Mouse (Mus musculus) hindbrain, embryonic 10.5 days (tissue): Measurements from ENCODE around the gene Bglap. TPM values are rescaled to one million over a fixed set of nuclear protein-coding genes. Genes with fewer than 3 reads are reported as not detected.
"Not testable (repeated sequence)": the region's sequence is repeated elsewhere in the genome, so short reads cannot be mapped to it uniquely, and the experiment has no call there.

ENCODE experiments used
- DNase-seq: peaks from one replicate; pipeline ENCODE4 v3.0.0-alpha.2; 2017; ENCODE audit warnings: low spot score
- H3K27ac ChIP-seq: fragments of 300-500 bp; sonication (generic); 2 replicates; pipeline ENCODE4 v1.5.1; 2016; ENCODE audit warnings: mild to moderate bottlenecking, moderate library complexity
- H3K27me3 ChIP-seq: fragments of 300-500 bp; sonication (generic); 2 replicates; pipeline ENCODE4 v1.6.1; 2016; ENCODE audit warnings: mild to moderate bottlenecking; ENCODE audit not compliant: poor library complexity, insufficient read depth, severe bottlenecking
- H3K36me3 ChIP-seq: fragments of 300-500 bp; sonication (generic); 2 replicates; pipeline ENCODE4 v1.6.1; 2016; ENCODE audit warnings: mild to moderate bottlenecking, moderate library complexity
- H3K4me1 ChIP-seq: fragments of 300-500 bp; sonication (generic); replicated peaks from 2 replicates; pipeline ENCODE4 v1.6.1; 2016; ENCODE audit warnings: mild to moderate bottlenecking
- H3K4me3 ChIP-seq: fragments of 300-500 bp; sonication (generic); 2 replicates; pipeline ENCODE4 v1.5.1; 2016; ENCODE audit warnings: mild to moderate bottlenecking, moderate library complexity
- H3K9me3 ChIP-seq: fragments of 300-500 bp; sonication (generic); 2 replicates; pipeline ENCODE4 v1.6.1; 2016; ENCODE audit warnings: mild to moderate bottlenecking, moderate library complexity
- WGBS: fragments of 180-500 bp; shearing (Covaris S2); methylation state at CpG from one replicate; pipeline ENCODE4 v1.1.7; 2016; 5-methylcytosine and 5-hydroxymethylcytosine counted together
- polyA plus RNA-seq: library from polyadenylated mRNA; unstranded; fragments of >200 nt; fragmentation: Nextera tagmentation; extraction: Ambion mirVana; gene quantifications from 2 replicates; pipeline ENCODE4 v1.2.1, GENCODE M21; 2016

The Bglap gene
- not detected in 2 replicates for polyA plus RNA-seq

DNA sequence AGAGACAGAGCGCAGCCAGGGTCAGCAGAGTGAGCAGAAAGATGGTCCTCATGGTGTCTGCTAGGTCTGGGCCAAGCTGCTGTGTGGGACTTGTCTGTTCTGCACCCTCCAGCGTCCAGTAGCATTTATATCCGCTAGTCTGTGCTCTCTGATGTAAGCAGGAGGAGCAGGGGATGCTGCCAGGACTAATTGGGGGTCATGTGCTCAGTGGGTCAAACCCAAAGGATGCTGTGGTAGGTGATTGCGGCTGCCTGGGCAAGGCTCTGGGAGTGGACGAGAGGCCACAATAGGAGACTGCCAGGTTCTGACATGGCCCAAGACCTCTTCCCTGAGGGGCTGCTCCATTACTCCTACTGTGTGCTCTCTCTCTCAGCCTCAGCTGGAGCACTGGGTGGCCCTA is at the start of gene Bglap:
Gene Bglap, minus strand, starts transcription at position 101 of the 400 bp plus-strand sequence.
- Histone ChIP-seq H3K9me3 (no peaks in the 10 kb centered on the region), H3K4me3 (no peak within 1 kb of the TSS), H3K27ac (no peak within 1 kb of the TSS), H3K4me1 (peaks cover 11% of the 10 kb centered on the region), H3K36me3 (no peaks in the 10 kb centered on the region), H3K27me3 (no peaks in the 10 kb centered on the region)
- DNase-seq = no peak
- 79% methylated on average over 5 of the region's 5 CpGs for WGBS

DNA sequence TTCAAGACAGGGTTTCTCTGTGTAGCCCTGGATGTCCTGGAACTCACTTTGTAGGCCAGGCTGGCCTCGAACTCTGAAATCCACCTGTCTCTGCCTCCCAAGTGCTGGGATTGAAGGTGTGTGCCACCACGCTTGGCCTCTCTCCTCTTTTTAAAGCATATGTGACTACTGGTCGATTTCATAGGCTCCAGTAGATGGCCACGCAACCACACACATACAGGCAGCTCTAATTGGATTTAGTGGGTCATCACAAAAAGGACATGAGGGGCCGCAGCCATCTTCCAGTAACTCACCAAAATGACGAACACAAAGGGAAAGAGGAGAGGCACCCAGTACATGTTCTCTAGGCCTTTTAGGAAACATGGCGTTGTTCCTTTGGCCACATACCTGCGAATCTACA is 44.4 kb upstream of the Bglap start:
- WGBS = 80% methylated on average over 8 of the region's 8 CpGs
- H3K9me3 ChIP-seq, H3K36me3 ChIP-seq, H3K27me3 ChIP-seq, H3K27ac ChIP-seq, H3K4me3 ChIP-seq, DNase-seq: not testable (repeated sequence)
- peaks cover 11% of the 10 kb centered on the region for H3K4me1 ChIP-seq

DNA sequence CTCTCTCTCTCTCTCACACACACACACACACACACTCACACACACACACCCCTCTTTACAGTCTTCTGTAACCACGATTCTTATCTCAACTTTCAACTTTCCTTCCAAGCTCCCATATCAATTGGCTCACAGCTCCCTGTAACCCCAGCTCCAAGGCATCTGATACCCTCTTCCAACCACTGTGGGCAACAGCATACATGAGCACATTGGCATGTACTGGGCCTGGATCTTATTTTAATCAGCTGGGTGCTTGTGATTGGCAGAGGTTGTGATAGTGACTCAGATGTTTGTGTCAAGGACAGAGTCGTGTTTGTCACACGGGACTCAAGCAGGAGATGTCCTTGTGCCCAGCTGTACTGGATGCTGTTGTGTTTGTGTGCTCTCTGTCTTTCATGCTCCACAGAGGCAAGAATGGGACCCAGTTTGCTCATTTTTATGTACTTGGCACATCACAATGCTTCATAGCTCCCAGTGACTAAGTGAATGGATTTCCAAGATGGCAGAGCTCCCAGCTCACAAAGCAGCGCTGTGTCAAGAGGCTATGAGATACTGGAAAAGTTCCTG is 43.2 kb upstream of the Bglap start:
- 85% methylated on average over 4 of the region's 4 CpGs for WGBS
- no peaks in the 10 kb centered on the region for H3K9me3 ChIP-seq
- no peak for DNase-seq
- H3K36me3 ChIP-seq = no peaks in the 10 kb centered on the region
- H3K4me3 ChIP-seq = no peak overlapping the region
- peaks cover 20% of the 10 kb centered on the region for H3K4me1 ChIP-seq
- no peak overlapping the region for H3K27ac ChIP-seq
- no peaks in the 10 kb centered on the region for H3K27me3 ChIP-seq

DNA sequence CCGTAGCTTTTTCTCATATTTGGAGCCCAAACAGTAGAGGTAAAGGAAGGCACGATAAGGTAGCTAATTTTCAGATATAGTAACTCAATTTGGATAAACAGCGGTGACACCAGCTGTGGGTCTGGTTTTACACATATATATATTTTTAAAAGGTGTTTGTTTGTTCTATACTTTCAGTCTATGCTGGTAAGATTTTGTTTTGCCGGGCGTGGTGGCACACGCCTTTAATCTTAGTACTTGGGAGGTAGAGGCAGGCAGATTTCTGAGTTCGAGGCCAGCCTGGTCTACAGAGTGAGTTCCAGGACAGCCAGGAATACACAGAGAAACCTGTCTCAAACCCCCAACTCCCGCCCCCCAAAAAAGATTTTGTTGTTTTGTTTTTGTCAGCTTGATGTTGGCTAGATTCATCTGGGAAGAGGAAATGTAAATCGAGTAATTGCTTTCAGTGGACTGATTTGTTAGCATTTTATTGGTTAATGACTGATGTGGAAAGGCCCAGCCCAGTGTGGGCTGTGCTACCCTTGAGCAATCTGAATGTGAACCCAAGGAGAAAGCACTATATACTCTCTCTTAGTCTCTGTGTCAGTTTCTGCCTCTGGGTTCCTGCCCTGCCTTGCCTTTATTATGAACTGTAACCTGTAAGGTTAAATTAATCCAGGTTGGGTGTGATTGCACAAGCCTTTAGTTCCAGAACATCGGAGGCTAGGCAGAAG is 41.6 kb upstream of the Bglap start:
- Histone ChIP-seq H3K4me1 (peaks cover 31% of the 10 kb centered on the region), H3K4me3 (peak overlapping the region; percentile 79; the same call in 1 of the 2 replicates), H3K27me3 (no peaks in the 10 kb centered on the region), H3K27ac (peak overlapping the region; percentile 83; the same call in 1 of the 2 replicates), H3K36me3 (peaks cover 7% of the 10 kb centered on the region), H3K9me3 (no peaks in the 10 kb centered on the region)
- no peak for DNase-seq
- WGBS = 88% methylated on average over 10 of the region's 10 CpGs

DNA sequence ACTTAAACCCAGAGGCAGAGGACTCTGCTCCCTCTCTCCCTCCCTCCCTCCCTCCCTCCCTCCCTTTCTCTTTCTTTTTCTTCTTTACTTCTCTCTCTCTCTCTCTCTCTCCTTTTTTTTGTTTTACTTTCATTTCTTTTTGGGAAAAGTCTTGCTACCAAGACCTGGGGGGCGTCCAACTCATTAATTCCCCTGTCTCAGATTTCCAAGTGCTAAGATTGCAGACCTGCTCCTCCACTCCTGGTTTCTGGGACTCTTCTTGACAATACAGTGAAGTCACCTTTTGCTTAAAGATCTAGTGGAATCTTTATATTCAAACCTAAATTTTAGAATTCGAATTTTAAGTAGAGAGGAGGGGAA is 41.0 kb upstream of the Bglap start:
- WGBS = 6% methylated on average over 2 of the region's 2 CpGs
- Histone ChIP-seq H3K4me1 (peaks cover 31% of the 10 kb centered on the region), H3K36me3 (peaks cover 12% of the 10 kb centered on the region), H3K9me3 (no peaks in the 10 kb centered on the region), H3K27ac (peak overlapping the region; percentile 83), H3K27me3 (no peaks in the 10 kb centered on the region), H3K4me3 (peak overlapping the region; percentile 79)
- no peak for DNase-seq

DNA sequence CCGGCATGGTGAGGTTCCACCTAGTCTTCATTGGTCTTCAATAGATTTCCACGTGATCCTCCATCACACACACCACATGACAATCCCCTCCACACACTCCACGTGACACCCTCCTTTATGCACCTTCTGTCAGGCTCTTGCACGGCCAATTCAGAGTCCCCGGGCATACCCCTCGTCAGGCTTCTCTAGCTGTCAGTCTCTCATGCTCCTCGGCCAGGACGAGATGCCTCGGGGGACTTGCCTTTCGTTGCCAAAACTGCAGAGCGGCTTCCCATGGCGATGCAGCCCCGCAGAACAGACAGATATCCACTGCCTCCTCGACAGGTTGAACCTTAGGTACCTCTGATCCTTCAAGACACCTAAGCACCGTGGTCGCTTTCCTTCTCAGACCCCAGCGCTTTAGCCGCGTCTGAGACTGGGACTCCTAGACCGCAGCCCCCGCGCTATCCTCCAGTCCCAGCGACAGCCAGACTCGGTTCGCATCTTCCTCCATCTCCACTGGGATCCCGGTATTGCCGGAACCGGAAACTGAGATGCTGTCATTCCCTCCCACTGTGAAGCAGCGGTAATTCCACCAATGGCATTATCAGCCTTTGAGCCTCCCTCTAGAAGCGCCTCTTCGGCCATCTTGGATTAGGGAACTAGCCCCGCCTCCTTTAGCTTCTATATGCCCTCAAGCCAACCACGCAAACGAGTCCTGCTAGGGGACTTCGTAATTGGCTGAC is 40.5 kb upstream of the Bglap start, which contains the start of gene Slc25a44:
Gene Slc25a44, minus strand, starts transcription at position 535 of the 725 bp plus-strand sequence.
- 2% methylated on average over 35 of the region's 35 CpGs for WGBS
- peak; percentile 93 for DNase-seq
- H3K27me3 ChIP-seq = no peaks in the 10 kb centered on the region
- H3K9me3 ChIP-seq = no peaks in the 10 kb centered on the region
- peak within 1 kb of the TSS; percentile 83 for H3K27ac ChIP-seq
- peaks cover 31% of the 10 kb centered on the region for H3K4me1 ChIP-seq
- peaks cover 18% of the 10 kb centered on the region for H3K36me3 ChIP-seq
- peak within 1 kb of the TSS; percentile 79 for H3K4me3 ChIP-seq

DNA sequence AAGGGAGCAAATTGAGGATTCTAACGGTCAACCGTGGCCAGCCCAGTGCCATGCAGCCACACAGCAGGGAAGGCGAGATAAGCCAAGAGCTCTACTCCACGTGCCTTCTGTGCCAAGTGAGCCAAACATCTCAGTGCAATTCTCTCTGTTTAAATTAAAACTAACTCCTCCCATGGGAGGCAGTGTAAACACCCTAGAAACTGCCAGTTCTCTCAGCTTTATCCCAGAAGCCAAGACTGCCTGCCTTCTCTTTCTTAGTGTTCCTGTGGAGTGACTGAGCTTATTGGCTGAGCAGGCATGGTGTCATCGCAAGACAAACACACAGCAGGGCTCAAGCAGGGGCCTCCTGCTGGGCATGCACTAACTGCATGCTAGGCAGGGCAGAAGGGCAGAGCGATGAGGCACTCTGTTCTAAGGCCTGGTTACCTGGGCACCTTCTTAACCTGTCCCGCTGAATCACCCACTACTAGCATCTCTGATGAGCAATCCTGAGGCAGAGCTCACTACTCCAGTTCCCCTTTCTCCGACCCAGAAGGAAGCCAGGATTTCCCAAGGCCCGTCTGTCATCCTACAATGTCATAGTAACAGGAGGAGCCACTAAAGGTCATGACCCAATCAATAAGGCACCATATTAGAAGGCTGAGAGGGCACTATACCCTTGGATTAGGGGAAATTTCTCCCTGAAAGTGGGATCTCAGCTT is 37.9 kb upstream of the Bglap start:
- Histone ChIP-seq H3K36me3 (peaks cover 44% of the 10 kb centered on the region), H3K4me3 (0 out of 2 replicates have a peak overlapping the region, but pooled peaks have one; percentile 9), H3K4me1 (peaks cover 35% of the 10 kb centered on the region), H3K27me3 (no peaks in the 10 kb centered on the region), H3K9me3 (no peaks in the 10 kb centered on the region), H3K27ac (peak overlapping the region; percentile 16; the same call in 1 of the 2 replicates)
- WGBS = 25% methylated on average over 9 of the region's 9 CpGs
- DNase-seq = no peak

DNA sequence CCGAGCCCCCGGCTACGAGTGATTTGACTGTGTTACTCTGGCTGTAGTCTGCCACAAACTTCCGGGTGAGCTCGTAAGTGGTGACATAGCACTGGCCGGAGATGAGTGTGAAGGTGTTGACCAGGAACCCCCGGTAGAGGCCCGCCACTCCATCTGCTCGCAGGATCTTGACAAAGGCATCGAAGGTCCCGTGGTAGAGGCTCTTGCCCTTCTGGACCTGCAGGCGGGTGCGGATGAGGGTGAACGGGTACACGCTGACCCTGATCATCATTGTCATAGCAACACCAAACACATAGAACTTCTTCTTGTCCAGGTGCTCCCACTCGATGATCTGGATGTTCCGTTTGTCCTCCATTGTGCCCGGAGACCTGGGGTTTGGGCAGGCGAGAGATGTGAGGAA is 36.5 kb upstream of the Bglap start:
- 96% methylated on average over 19 of the region's 19 CpGs for WGBS
- no peak overlapping the region for H3K27ac ChIP-seq
- peaks cover 35% of the 10 kb centered on the region for H3K4me1 ChIP-seq
- no peaks in the 10 kb centered on the region for H3K27me3 ChIP-seq
- no peak overlapping the region for H3K4me3 ChIP-seq
- H3K9me3 ChIP-seq = no peaks in the 10 kb centered on the region
- H3K36me3 ChIP-seq = peaks cover 58% of the 10 kb centered on the region
- DNase-seq = no peak

DNA sequence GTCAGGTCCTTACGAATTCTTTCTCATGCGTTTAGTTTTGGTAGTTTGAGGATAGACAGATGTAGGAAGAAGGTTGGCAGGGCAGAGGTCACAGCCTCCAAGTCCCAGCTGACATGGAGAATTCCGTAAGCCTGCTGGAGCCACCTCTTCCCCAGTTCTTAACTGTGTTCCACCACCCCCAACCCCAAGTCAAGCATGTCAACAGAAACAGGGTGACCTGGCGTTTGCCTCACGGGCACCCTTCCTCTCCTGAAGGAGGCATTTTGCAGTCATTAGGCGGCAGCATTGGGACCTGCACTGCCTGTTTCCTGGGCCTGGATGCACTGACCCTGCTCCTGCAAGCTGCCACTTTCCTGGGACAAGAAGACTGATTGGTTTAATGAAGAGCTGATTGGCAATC is 33.8 kb upstream of the Bglap start:
- Histone ChIP-seq H3K9me3 (no peaks in the 10 kb centered on the region), H3K36me3 (peaks cover 78% of the 10 kb centered on the region), H3K27me3 (no peaks in the 10 kb centered on the region), H3K4me3 (no peak overlapping the region), H3K4me1 (peaks cover 20% of the 10 kb centered on the region), H3K27ac (no peak overlapping the region)
- no peak for DNase-seq
- 88% methylated on average over 6 of the region's 6 CpGs for WGBS

DNA sequence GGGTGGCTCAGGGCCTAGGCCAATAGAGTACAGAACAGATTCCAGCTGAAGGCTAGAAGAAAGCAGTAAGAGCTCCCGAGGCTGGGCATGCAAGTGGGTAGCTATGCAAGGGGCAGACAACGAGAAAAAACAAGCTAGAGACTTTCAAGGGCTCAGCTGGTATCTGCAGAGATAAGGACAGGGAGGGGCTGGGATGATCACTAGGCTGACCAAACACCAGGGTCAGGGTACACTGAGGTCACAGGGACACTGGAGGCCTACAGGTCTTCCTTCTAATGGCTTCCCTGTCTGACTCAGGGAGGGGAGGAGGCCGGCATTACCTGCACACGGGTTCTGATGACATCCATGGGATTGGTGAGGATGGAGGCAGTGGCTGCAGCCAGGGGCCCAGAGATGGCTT is 31.4 kb upstream of the Bglap start:
- no peaks in the 10 kb centered on the region for H3K27me3 ChIP-seq
- 87% methylated on average over 4 of the region's 4 CpGs for WGBS
- no peak for DNase-seq
- H3K27ac ChIP-seq = no peak overlapping the region
- H3K4me1 ChIP-seq = peaks cover 12% of the 10 kb centered on the region
- no peaks in the 10 kb centered on the region for H3K9me3 ChIP-seq
- no peak overlapping the region for H3K4me3 ChIP-seq
- peaks cover 92% of the 10 kb centered on the region for H3K36me3 ChIP-seq

DNA sequence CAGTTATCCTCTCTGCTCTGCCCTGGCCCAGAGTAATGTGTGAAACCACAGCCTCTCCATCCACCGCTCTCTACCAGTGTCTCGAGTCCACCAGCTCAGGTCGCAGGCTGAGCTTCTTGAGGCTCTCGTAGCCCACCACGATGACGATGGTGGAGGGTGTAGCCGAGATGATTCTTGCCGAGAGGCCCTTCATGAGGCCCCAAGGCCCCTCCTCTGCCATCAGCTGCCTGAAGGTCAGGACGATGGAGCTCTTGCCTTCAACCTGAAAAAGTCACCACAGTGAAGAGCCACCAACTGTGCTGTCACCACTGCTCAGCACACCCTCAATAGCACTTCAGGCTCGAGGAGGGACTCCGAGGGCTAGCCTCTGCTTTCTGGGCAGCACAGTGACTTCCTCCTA is 28.4 kb upstream of the Bglap start:
- Histone ChIP-seq H3K27ac (no peak overlapping the region), H3K36me3 (peaks cover 62% of the 10 kb centered on the region), H3K27me3 (no peaks in the 10 kb centered on the region), H3K4me1 (peaks cover 30% of the 10 kb centered on the region), H3K4me3 (no peak overlapping the region), H3K9me3 (no peaks in the 10 kb centered on the region)
- DNase-seq = no peak
- WGBS = 90% methylated on average over 11 of the region's 11 CpGs

DNA sequence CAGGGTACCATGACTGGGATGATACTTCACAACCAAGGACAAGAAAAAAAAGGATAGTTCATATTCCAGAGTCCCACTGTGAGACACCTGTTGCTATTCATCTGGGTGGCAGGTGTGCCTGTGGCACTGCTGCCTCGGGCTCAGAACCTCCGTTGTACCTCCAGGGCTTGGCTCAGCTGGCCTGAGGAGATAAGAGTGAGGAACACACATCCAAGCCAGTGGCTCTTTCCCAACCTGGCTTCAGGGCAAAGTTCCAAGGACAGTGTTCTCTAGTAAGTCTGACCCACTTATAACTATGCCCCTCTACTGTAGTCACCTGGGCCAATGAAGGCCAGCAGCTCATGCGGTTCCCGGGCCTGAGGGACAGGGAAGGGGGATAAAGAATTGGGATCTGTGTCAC is 27.4 kb upstream of the Bglap start:
- peaks cover 38% of the 10 kb centered on the region for H3K4me1 ChIP-seq
- no peaks in the 10 kb centered on the region for H3K9me3 ChIP-seq
- H3K27ac ChIP-seq = no peak overlapping the region
- no peaks in the 10 kb centered on the region for H3K27me3 ChIP-seq
- H3K4me3 ChIP-seq = no peak overlapping the region
- 96% methylated on average over 4 of the region's 4 CpGs for WGBS
- H3K36me3 ChIP-seq = peaks cover 52% of the 10 kb centered on the region
- no peak for DNase-seq
